Mouse (Mus musculus) thymus, adult 2 months (tissue): ENCODE data around the gene Pnpla1.

ENCODE experiments used
- CTCF ChIP-seq: fragments of 200-500 bp; IDR thresholded peaks from 2 replicates; pipeline ENCODE4 v1.5.1; 2012; ENCODE audit warnings: mild to moderate bottlenecking, control low read depth, low read length, moderate library complexity, borderline replicate concordance; ENCODE audit not compliant: control insufficient read depth, poor library complexity, insufficient read depth; ENCODE audit errors: extremely low read depth
- POLR2A ChIP-seq: fragments of 200-500 bp; IDR thresholded peaks from 2 replicates; pipeline ENCODE4 v1.6.1; 2012; ENCODE audit warnings: mild to moderate bottlenecking, low read length, control low read depth, moderate library complexity; ENCODE audit not compliant: control insufficient read depth, poor library complexity, insufficient read depth; ENCODE audit errors: extremely low read depth

GRCm38 (mm10) chr17:28871831-28872230 lies 13.6 kb downstream of the Pnpla1 start:
- TF ChIP-seq POLR2A (no peak), CTCF (no peak)
